Mouse (Mus musculus): Measurements from ENCODE around the gene Rgs3.

The Rgs3 gene

GRCm38 (mm10) chr4:62627331-62627730 lies 67.7 kb downstream of the Rgs3 start:
- no peak for DNase-seq (ENCODE audit: low read depth, low spot score)

- DNase-seq (ENCODE audit: low read depth, low spot score), result no peak
Observed at GRCm38 (mm10) chr4:62628547-62628946, 68.9 kb downstream of the Rgs3 start.

GRCm38 (mm10) chr4:62629461-62629860 lies 69.8 kb downstream of the Rgs3 start:
- no peak for DNase-seq (ENCODE audit: low read depth, low spot score)

- no peak for DNase-seq (ENCODE audit: low read depth, low spot score)
Observed at GRCm38 (mm10) chr4:62629905-62630304, 70.3 kb downstream of the Rgs3 start.

- DNase-seq (ENCODE audit: low read depth, low spot score), result no peak
Observed at GRCm38 (mm10) chr4:62633243-62633642, 73.6 kb downstream of the Rgs3 start.

GRCm38 (mm10) chr4:62634054-62634591 lies 74.5 kb downstream of the Rgs3 start:
- DNase-seq (ENCODE audit: low read depth, low spot score), result no peak

- no peak for DNase-seq (ENCODE audit: low read depth, low spot score)
Observed at GRCm38 (mm10) chr4:62634840-62635239, 75.2 kb downstream of the Rgs3 start.

GRCm38 (mm10) chr4:62636047-62636446 lies 76.4 kb downstream of the Rgs3 start:
- no peak for DNase-seq (ENCODE audit: low read depth, low spot score)

GRCm38 (mm10) chr4:62637856-62638604 lies 78.4 kb downstream of the Rgs3 start:
- DNase-seq (ENCODE audit: low read depth, low spot score), result no peak

GRCm38 (mm10) chr4:62640496-62641229 lies 81.0 kb downstream of the Rgs3 start:
- DNase-seq (ENCODE audit: low read depth, low spot score), result no peak

GRCm38 (mm10) chr4:62641230-62641589 lies 81.6 kb downstream of the Rgs3 start:
- no peak for DNase-seq (ENCODE audit: low read depth, low spot score)

- DNase-seq (ENCODE audit: low read depth, low spot score), result no peak
Observed at GRCm38 (mm10) chr4:62641656-62642055, 82.0 kb downstream of the Rgs3 start.

- DNase-seq (ENCODE audit: low read depth, low spot score), result no peak
Observed at GRCm38 (mm10) chr4:62643401-62643800, 83.8 kb downstream of the Rgs3 start.

GRCm38 (mm10) chr4:62644031-62644793 lies 84.6 kb downstream of the Rgs3 start:
- no peak for DNase-seq (ENCODE audit: low read depth, low spot score)

- DNase-seq (ENCODE audit: low read depth, low spot score), result peak; percentile 28
Observed at GRCm38 (mm10) chr4:62646556-62647248, 87.1 kb downstream of the Rgs3 start.

- no peak for DNase-seq (ENCODE audit: low read depth, low spot score)
Observed at GRCm38 (mm10) chr4:62648848-62649247, 89.2 kb downstream of the Rgs3 start.

GRCm38 (mm10) chr4:62649536-62650230 lies 90.0 kb downstream of the Rgs3 start:
- DNase-seq (ENCODE audit: low read depth, low spot score), result no peak

- no peak for DNase-seq (ENCODE audit: low read depth, low spot score)
Observed at GRCm38 (mm10) chr4:62651179-62651760, 91.6 kb downstream of the Rgs3 start.

- DNase-seq (ENCODE audit: low read depth, low spot score), result no peak
Observed at GRCm38 (mm10) chr4:62652215-62652614, 92.6 kb downstream of the Rgs3 start.

- no peak for DNase-seq (ENCODE audit: low read depth, low spot score)
Observed at GRCm38 (mm10) chr4:62652921-62653757, 93.5 kb downstream of the Rgs3 start.

Measured in ES-CJ7 (cell line).